Mouse (Mus musculus) kidney, embryonic 14.5 days (tissue): ENCODE data around the gene Pear1. TPM values are rescaled to one million over a fixed set of nuclear protein-coding genes. Genes with fewer than 3 reads are reported as not detected.
"Not testable (repeated sequence)": the region's sequence is repeated elsewhere in the genome, so short reads cannot be mapped to it uniquely, and the experiment has no call there.

ENCODE experiments used
- ATAC-seq: fragments of 200-750 bp; cut with Nextera tagmentation; 2 replicates; pipeline ENCODE4 v1.8.0; 2017; ENCODE audit warnings: moderate number of reproducible peaks, mild to moderate bottlenecking, moderate TSS enrichment, moderate library complexity; ENCODE audit not compliant: low FRiP score, low TSS enrichment
- H3K27ac ChIP-seq: fragments of 300-500 bp; sonication (generic); 2 replicates; pipeline ENCODE4 v1.5.1; 2014; ENCODE audit warnings: low read depth, mild to moderate bottlenecking, low read length, moderate library complexity, mixed read lengths
- H3K27me3 ChIP-seq: fragments of 300-500 bp; sonication (generic); 2 replicates; pipeline ENCODE4 v1.6.1; 2014; ENCODE audit warnings: mild to moderate bottlenecking, low read length; ENCODE audit not compliant: control insufficient read depth, insufficient read depth
- H3K36me3 ChIP-seq: fragments of 300-500 bp; sonication (generic); 2 replicates; pipeline ENCODE4 v1.6.1; 2014; ENCODE audit warnings: low read length, mixed read lengths; ENCODE audit not compliant: control insufficient read depth, insufficient read depth
- H3K4me1 ChIP-seq: fragments of 300-500 bp; sonication (generic); 2 replicates; pipeline ENCODE4 v1.6.1; 2014; ENCODE audit warnings: low read length, mixed read lengths; ENCODE audit not compliant: control insufficient read depth, insufficient read depth
- H3K4me2 ChIP-seq: fragments of 300-500 bp; sonication (generic); replicated peaks from 2 replicates; pipeline ENCODE4 v1.6.1; 2014; ENCODE audit warnings: low read depth, mild to moderate bottlenecking, low read length
- H3K4me3 ChIP-seq: fragments of 300-500 bp; sonication (generic); 2 replicates; pipeline ENCODE4 v1.5.1; 2014; ENCODE audit warnings: mild to moderate bottlenecking, low read length
- H3K9ac ChIP-seq: fragments of 300-500 bp; sonication (generic); 2 replicates; pipeline ENCODE4 v1.6.1; 2014; ENCODE audit warnings: low read depth, mild to moderate bottlenecking, low read length, moderate library complexity
- H3K9me3 ChIP-seq: fragments of 300-500 bp; sonication (generic); 2 replicates; pipeline ENCODE4 v1.6.1; 2016; ENCODE audit warnings: low read length; ENCODE audit not compliant: control insufficient read depth
- WGBS: fragments of 180-500 bp; shearing (Covaris S2); extraction: QIAGEN DNeasy Blood & Tissue Kit; methylation state at CpG from one replicate; pipeline ENCODE4 v1.1.7; 2014; 5-methylcytosine and 5-hydroxymethylcytosine counted together
- polyA plus RNA-seq: library from polyadenylated mRNA; unstranded; fragments of >200 nt; fragmentation: Nextera tagmentation; extraction: Ambion mirVana; gene quantifications from 2 replicates; pipeline ENCODE4 v1.2.1, GENCODE M21; 2014

Gene Pear1
- polyA plus RNA-seq: 25.3 and 41.0 TPM in 2 replicates

- H3K9me3 ChIP-seq, H3K4me1 ChIP-seq, H3K27ac ChIP-seq, ATAC-seq, H3K27me3 ChIP-seq, H3K4me2 ChIP-seq, H3K4me3 ChIP-seq, H3K36me3 ChIP-seq, H3K9ac ChIP-seq: not testable (repeated sequence)
- WGBS: 94% methylated on average over 1 of the region's 1 CpGs
Observed at GRCm38 (mm10) chr3:87824206-87824605, at the start of gene Pear1. Gene Pear1 (minus strand): TSS chr3:87824306.

- WGBS: 93% methylated on average over 4 of the region's 4 CpGs
- not testable (repeated sequence) for H3K4me3 ChIP-seq
Observed at GRCm38 (mm10) chr3:87864111-87864510, 40.0 kb upstream of the Pear1 start.

GRCm38 (mm10) chr3:87859813-87860212 is 35.7 kb upstream of the Pear1 start:
- 26% methylated on average over 3 of the region's 3 CpGs for WGBS
- H3K27me3 ChIP-seq: no peaks in the 10 kb centered on the region
- peak; percentile 54; the same call in 1 of the 2 replicates for ATAC-seq

More at GRCm38 (mm10) chr3:87864111-87864510, 40.0 kb upstream of the Pear1 start:
- H3K9ac ChIP-seq, ATAC-seq, H3K4me1 ChIP-seq, H3K27me3 ChIP-seq, H3K9me3 ChIP-seq, H3K27ac ChIP-seq, H3K4me2 ChIP-seq: not testable (repeated sequence)
- H3K36me3 ChIP-seq: peaks cover 72% of the 10 kb centered on the region

GRCm38 (mm10) chr3:87857666-87858065 is 33.6 kb upstream of the Pear1 start:
- Histone ChIP-seq H3K9ac (no peak overlapping the region), H3K4me1 (no peaks in the 10 kb centered on the region), H3K36me3 (peaks cover 50% of the 10 kb centered on the region), H3K9me3 (no peaks in the 10 kb centered on the region), H3K27ac (no peak overlapping the region), H3K4me2 (no peak overlapping the region), H3K4me3 (no peak overlapping the region), H3K27me3 (no peaks in the 10 kb centered on the region)
- WGBS: 93% methylated on average over 8 of the region's 8 CpGs
- no peak for ATAC-seq

More at GRCm38 (mm10) chr3:87859813-87860212, 35.7 kb upstream of the Pear1 start:
- no peak overlapping the region for H3K4me3 ChIP-seq
- H3K36me3 ChIP-seq: peaks cover 62% of the 10 kb centered on the region
- no peaks in the 10 kb centered on the region for H3K9me3 ChIP-seq
- H3K9ac ChIP-seq: no peak overlapping the region
- H3K27ac ChIP-seq: no peak overlapping the region
- no peaks in the 10 kb centered on the region for H3K4me1 ChIP-seq
- H3K4me2 ChIP-seq: no peak overlapping the region

- no peak overlapping the region for H3K4me2 ChIP-seq
- H3K27me3 ChIP-seq: no peaks in the 10 kb centered on the region
- no peak overlapping the region for H3K27ac ChIP-seq
- H3K9ac ChIP-seq: no peak overlapping the region
- H3K36me3 ChIP-seq: peaks cover 35% of the 10 kb centered on the region
- no peaks in the 10 kb centered on the region for H3K9me3 ChIP-seq
- WGBS: 88% methylated on average over 8 of the region's 8 CpGs
- ATAC-seq: no peak
- no peak overlapping the region for H3K4me3 ChIP-seq
- H3K4me1 ChIP-seq: no peaks in the 10 kb centered on the region
Observed at GRCm38 (mm10) chr3:87855936-87856335, 31.8 kb upstream of the Pear1 start.

- no peaks in the 10 kb centered on the region for H3K9me3 ChIP-seq
- no peak overlapping the region for H3K27ac ChIP-seq
- ATAC-seq: 0 out of 2 replicates have a peak, but pooled peaks have one; percentile 29
- WGBS: 50% methylated on average over 7 of the region's 7 CpGs
- no peak overlapping the region for H3K9ac ChIP-seq
- H3K4me2 ChIP-seq: no peak overlapping the region
- H3K4me1 ChIP-seq: no peaks in the 10 kb centered on the region
- H3K4me3 ChIP-seq: no peak overlapping the region
- peaks cover 31% of the 10 kb centered on the region for H3K36me3 ChIP-seq
- H3K27me3 ChIP-seq: no peaks in the 10 kb centered on the region
Observed at GRCm38 (mm10) chr3:87854795-87855568, 30.9 kb upstream of the Pear1 start.

GRCm38 (mm10) chr3:87849117-87849516 is 25.0 kb upstream of the Pear1 start:
- ATAC-seq: no peak
- Histone ChIP-seq H3K36me3 (no peaks in the 10 kb centered on the region), H3K27me3 (no peaks in the 10 kb centered on the region), H3K4me3 (no peak overlapping the region), H3K4me1 (no peaks in the 10 kb centered on the region), H3K27ac (no peak overlapping the region), H3K9ac (no peak overlapping the region), H3K4me2 (no peak overlapping the region), H3K9me3 (no peaks in the 10 kb centered on the region)
- WGBS: 83% methylated on average over 14 of the region's 14 CpGs

- WGBS: 78% methylated on average over 5 of the region's 5 CpGs
- Histone ChIP-seq H3K27ac (no peak overlapping the region), H3K4me2 (no peak overlapping the region), H3K36me3 (no peaks in the 10 kb centered on the region), H3K4me1 (no peaks in the 10 kb centered on the region), H3K9me3 (no peaks in the 10 kb centered on the region), H3K4me3 (no peak overlapping the region), H3K27me3 (no peaks in the 10 kb centered on the region), H3K9ac (no peak overlapping the region)
- ATAC-seq: no peak
Observed at GRCm38 (mm10) chr3:87847680-87848079, 23.6 kb upstream of the Pear1 start.

- no peaks in the 10 kb centered on the region for H3K36me3 ChIP-seq
- no peak within 1 kb of the TSS for H3K9ac ChIP-seq
- H3K27ac ChIP-seq: no peak within 1 kb of the TSS
- H3K4me2 ChIP-seq: no peak within 1 kb of the TSS
- H3K4me3 ChIP-seq: no peak within 1 kb of the TSS
- no peak for ATAC-seq
- H3K9me3 ChIP-seq: no peaks in the 10 kb centered on the region
- no peaks in the 10 kb centered on the region for H3K4me1 ChIP-seq
- H3K27me3 ChIP-seq: no peaks in the 10 kb centered on the region
- WGBS: 62% methylated on average over 7 of the region's 7 CpGs
Observed at GRCm38 (mm10) chr3:87846650-87847110, 22.6 kb upstream of the Pear1 start, which contains the start of gene Sh2d2a. Gene Sh2d2a (plus strand): TSS chr3:87846755.
